Mouse (Mus musculus): ENCODE measurements at regions not wholly inside any gene's neighbourhood (a gene's known extent, or its start where the extent isn't known, plus 50 kb on each side); places are given as distances from the start of the nearest gene placed in this dataset.

GRCm38 (mm10) chr10:66102103-66102502 lies 993.8 kb upstream of the Jmjd1c start:
- ChIA-PET CTCF (no interaction called here), POLR2A (no interaction called here)

GRCm38 (mm10) chr10:66131361-66131760 lies 964.6 kb upstream of the Jmjd1c start:
- ChIA-PET POLR2A (no interaction called here), CTCF (no interaction called here)

- CTCF ChIA-PET: no interaction called here
- POLR2A ChIA-PET: no interaction called here
These were observed 963.9 kb upstream of the Jmjd1c start for GRCm38 (mm10) chr10:66132025-66132424.

GRCm38 (mm10) chr10:66142413-66142812 lies 953.5 kb upstream of the Jmjd1c start:
- ChIA-PET CTCF (no interaction called here), POLR2A (no interaction called here)

GRCm38 (mm10) chr10:66142910-66143309 lies 953.0 kb upstream of the Jmjd1c start:
- ChIA-PET CTCF (no interaction called here), POLR2A (no interaction called here)

- POLR2A ChIA-PET: no interaction called here
- CTCF ChIA-PET: no interaction called here
These were observed 945.0 kb upstream of the Jmjd1c start for GRCm38 (mm10) chr10:66150966-66151365.

- ChIA-PET POLR2A (no interaction called here), CTCF (no interaction called here)
These were observed 943.1 kb upstream of the Jmjd1c start for GRCm38 (mm10) chr10:66152777-66153176.

GRCm38 (mm10) chr10:66160916-66161556 lies 934.9 kb upstream of the Jmjd1c start:
- CTCF ChIA-PET: no interaction called here
- POLR2A ChIA-PET: no interaction called here

- CTCF ChIA-PET: no interaction called here
- POLR2A ChIA-PET: no interaction called here
These were observed 923.1 kb upstream of the Jmjd1c start for GRCm38 (mm10) chr10:66172803-66173202.

- POLR2A ChIA-PET: no interaction called here
- CTCF ChIA-PET: no interaction called here
These were observed 918.6 kb upstream of the Jmjd1c start for GRCm38 (mm10) chr10:66177318-66177717.

GRCm38 (mm10) chr10:66181231-66181630 lies 914.7 kb upstream of the Jmjd1c start:
- ChIA-PET POLR2A (no interaction called here), CTCF (no interaction called here)

- CTCF ChIA-PET: no interaction called here
- POLR2A ChIA-PET: no interaction called here
These were observed 912.9 kb upstream of the Jmjd1c start for GRCm38 (mm10) chr10:66183069-66183468.

- ChIA-PET POLR2A (no interaction called here), CTCF (no interaction called here)
These were observed 908.9 kb upstream of the Jmjd1c start for GRCm38 (mm10) chr10:66187038-66187437.

- ChIA-PET CTCF (no interaction called here), POLR2A (no interaction called here)
These were observed 894.8 kb upstream of the Jmjd1c start for GRCm38 (mm10) chr10:66201115-66201514.

- ChIA-PET CTCF (no interaction called here), POLR2A (interaction anchor here in 1 of 4 experiments (0.7 kb wide), 1 partner anchor 22 kb away, joined by 3 read pairs; no protein-coding TSS in a partner anchor)
These were observed 867.8 kb upstream of the Jmjd1c start for GRCm38 (mm10) chr10:66228123-66228522.

- POLR2A ChIA-PET: no interaction called here
- CTCF ChIA-PET: interaction anchor here in 2 of 4 experiments (0.6 kb wide), 2 partner anchors 72 to 963 kb away, joined by 3 to 6 read pairs; no protein-coding TSS in a partner anchor
These were observed 861.5 kb upstream of the Jmjd1c start for GRCm38 (mm10) chr10:66234370-66234916.

GRCm38 (mm10) chr10:66256377-66256776 lies 839.5 kb upstream of the Jmjd1c start:
- ChIA-PET CTCF (no interaction called here), POLR2A (interaction anchor here in 1 of 4 experiments (0.6 kb wide), 1 partner anchor 162 kb away, joined by 3 read pairs; no protein-coding TSS in a partner anchor)

- ChIA-PET POLR2A (no interaction called here), CTCF (no interaction called here)
These were observed 825.2 kb upstream of the Jmjd1c start for GRCm38 (mm10) chr10:66270647-66271270.

- ChIA-PET POLR2A (no interaction called here), CTCF (no interaction called here)
These were observed 800.3 kb upstream of the Jmjd1c start for GRCm38 (mm10) chr10:66295628-66296027.

GRCm38 (mm10) chr10:66303235-66303780 lies 792.6 kb upstream of the Jmjd1c start:
- CTCF ChIA-PET: no interaction called here
- POLR2A ChIA-PET: no interaction called here

- CTCF ChIA-PET: no interaction called here
- POLR2A ChIA-PET: no interaction called here
These were observed 791.0 kb upstream of the Jmjd1c start for GRCm38 (mm10) chr10:66304901-66305300.

Data from embryonic stem cell, embryonic (primary cell).